Comparison of ENCODE assay signal across 17 mouse cellular contexts in the genomic region with DNA sequence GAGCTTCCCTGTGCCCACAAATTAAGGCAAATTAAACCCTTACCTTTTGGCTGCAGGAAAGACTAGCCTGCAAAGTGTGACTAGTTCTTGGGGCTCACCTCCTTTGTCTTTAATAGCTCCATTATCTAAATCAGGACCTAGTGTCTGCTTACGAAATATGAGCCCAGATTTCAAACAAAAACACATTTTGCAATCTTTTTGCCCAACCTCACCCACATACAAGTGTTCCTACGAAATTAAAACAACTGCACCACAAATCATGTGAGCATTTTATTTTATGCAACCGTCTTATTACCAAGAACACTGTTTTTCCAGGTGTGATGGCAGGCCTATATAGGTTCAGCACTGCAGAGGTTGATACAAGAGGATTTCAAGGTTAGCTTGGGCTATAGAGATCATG. TPM values are rescaled to one million over a fixed set of nuclear protein-coding genes. Genes with fewer than 3 reads are reported as not detected.
A peak's percentile ranks its signal among the peaks of the same experiment; 100 is the strongest.
DNase-seq lines count a peak whose midpoint lies in the region; ATAC-seq and TF ChIP-seq lines count a peak whose summit lies in the region.
"Had no signal": no experiment of that assay in that cellular context is flagged by ENCODE, and none has a peak within 500 bp of the region (broad histone marks: within the 10 kb centered on the region; RNA-seq: fewer than 3 reads in every experiment).

No protein-coding gene starts in this region.

- no peak for TF ChIP-seq POLR2A in heart, adult 2 months (IDR thresholded peaks at IDR 0.05; ENCODE audit: insufficient read depth, low read depth, low read length)

- H3K36me3 ChIP-seq in heart, embryonic 13.5 days = no peaks in the 10 kb centered on the region
- H3K36me3 ChIP-seq in heart, adult 2 months (ENCODE audit: control insufficient read depth, insufficient read depth, low read length) = no peaks in the 10 kb centered on the region
- no peaks in the 10 kb centered on the region for H3K36me3 ChIP-seq in midbrain, embryonic 10.5 days
- H3K36me3 ChIP-seq in midbrain, postnatal 0 days (ENCODE audit: insufficient read depth, low read length) = no peaks in the 10 kb centered on the region
- no peaks in the 10 kb centered on the region for H3K36me3 ChIP-seq in liver, postnatal 0 days (replicated peaks; ENCODE audit: insufficient read depth, low read length)
- H3K36me3 ChIP-seq: intestine, embryonic 15.5 days; limb, embryonic 15.5 days had no signal

- no peaks in the 10 kb centered on the region for H3K9me3 ChIP-seq in heart, embryonic 13.5 days
- no peaks in the 10 kb centered on the region for H3K9me3 ChIP-seq in midbrain, embryonic 10.5 days (replicated peaks)
- H3K9me3 ChIP-seq in midbrain, postnatal 0 days (ENCODE audit: low read length) = no peaks in the 10 kb centered on the region
- no peaks in the 10 kb centered on the region for H3K9me3 ChIP-seq in liver, postnatal 0 days (ENCODE audit: low read length)
- H3K9me3 ChIP-seq: intestine, embryonic 15.5 days; limb, embryonic 15.5 days had no signal

- ATAC-seq in heart, embryonic 13.5 days (ENCODE audit: extremely low read depth, insufficient number of reproducible peaks, low FRiP score, low TSS enrichment) = no peak
- ATAC-seq in midbrain, postnatal 0 days (ENCODE audit: low FRiP score) = no peak
- ATAC-seq in granulocyte monocyte progenitor cell, adult 5-6 weeks (replicated peaks; ENCODE audit: poor library complexity, severe bottlenecking) = peak; percentile 6
- ATAC-seq in liver, postnatal 0 days = no peak
- ATAC-seq: activated CD4-positive, CD25-positive, alpha-beta regulatory T cell, adult 4 months; intestine, embryonic 15.5 days had no signal

- DNase-seq in heart, adult 2 months = no peak
- no peak for DNase-seq in midbrain, embryonic 10.5 days (ENCODE audit: low spot score)
- no peak for DNase-seq in midbrain, postnatal 0 days (ENCODE audit: low spot score)
- no peak for DNase-seq in liver, postnatal 0 days
- no peak for DNase-seq in T-cell, adult 2 months (ENCODE audit: low spot score)
- no peak for DNase-seq in kidney, adult 18-20 months
- DNase-seq: heart, adult 11 months; heart, postnatal 14 days; layer of hippocampus, postnatal 36 days; right cerebral cortex, postnatal 25 days; thymus, adult 18-20 months had no signal

- peaks cover 43% of the 10 kb centered on the region for H3K4me1 ChIP-seq in heart, embryonic 13.5 days
- peaks cover 3% of the 10 kb centered on the region for H3K4me1 ChIP-seq in heart, adult 2 months (ENCODE audit: control insufficient read depth, insufficient read depth, low read length)
- H3K4me1 ChIP-seq in midbrain, embryonic 10.5 days = peaks cover 40% of the 10 kb centered on the region
- peaks cover 9% of the 10 kb centered on the region for H3K4me1 ChIP-seq in midbrain, postnatal 0 days (ENCODE audit: insufficient read depth, low read length)
- H3K4me1 ChIP-seq in liver, postnatal 0 days (ENCODE audit: insufficient read depth) = peaks cover 32% of the 10 kb centered on the region

- no peak for TF ChIP-seq CTCF in heart, adult 2 months (IDR thresholded peaks at IDR 0.05)
- TF ChIP-seq CTCF in midbrain, postnatal 0 days (IDR thresholded peaks at IDR 0.05) = no peak
- no peak for TF ChIP-seq CTCF in liver, postnatal 0 days (IDR thresholded peaks at IDR 0.05; ENCODE audit: low read depth)

- H3K4me3 ChIP-seq in heart, embryonic 13.5 days = no peak overlapping the region
- H3K4me3 ChIP-seq in heart, adult 2 months = no peak overlapping the region
- peak overlapping the region; percentile 81 for H3K4me3 ChIP-seq in midbrain, embryonic 10.5 days
- no peak overlapping the region for H3K4me3 ChIP-seq in midbrain, postnatal 0 days (ENCODE audit: low read depth, low read length)
- peak overlapping the region; percentile 93 for H3K4me3 ChIP-seq in liver, postnatal 0 days (ENCODE audit: low read depth, low read length)

- H3K79me2 ChIP-seq in heart, adult 2 months (replicated peaks; ENCODE audit: control insufficient read depth, insufficient read depth, low read length) = 0 out of 2 replicates have a peak, but pooled peaks cover 1% of the 10 kb centered on the region

- H3K27me3 ChIP-seq in heart, embryonic 13.5 days (replicated peaks) = no peaks in the 10 kb centered on the region
- H3K27me3 ChIP-seq in heart, adult 2 months (ENCODE audit: control insufficient read depth, insufficient read depth, low read length) = no peaks in the 10 kb centered on the region
- no peaks in the 10 kb centered on the region for H3K27me3 ChIP-seq in midbrain, embryonic 10.5 days (ENCODE audit: low read depth, poor library complexity, severe bottlenecking)
- H3K27me3 ChIP-seq in midbrain, postnatal 0 days (ENCODE audit: insufficient read depth, low read length) = no peaks in the 10 kb centered on the region
- no peaks in the 10 kb centered on the region for H3K27me3 ChIP-seq in liver, postnatal 0 days (ENCODE audit: insufficient read depth, low read length)
- H3K27me3 ChIP-seq: intestine, embryonic 15.5 days; limb, embryonic 15.5 days had no signal

- H3K4me2 ChIP-seq in heart, embryonic 13.5 days = peak overlapping the region; percentile 88; the same call in 1 of the 2 replicates
- H3K4me2 ChIP-seq in midbrain, postnatal 0 days (ENCODE audit: low read depth, low read length, poor library complexity, severe bottlenecking) = no peak overlapping the region
- peak overlapping the region; percentile 92 for H3K4me2 ChIP-seq in liver, postnatal 0 days (ENCODE audit: low read depth, low read length)

- intact Hi-C loops in heart, adult 2 months (cut with DNase I) = no loop called here

- H3K27ac ChIP-seq in heart, embryonic 13.5 days (replicated peaks) = no peak overlapping the region
- H3K27ac ChIP-seq in heart, adult 2 months = no peak overlapping the region
- no peak overlapping the region for H3K27ac ChIP-seq in midbrain, embryonic 10.5 days (replicated peaks)
- no peak overlapping the region for H3K27ac ChIP-seq in midbrain, postnatal 0 days (ENCODE audit: low read depth, low read length)
- peak overlapping the region; percentile 97 for H3K27ac ChIP-seq in liver, postnatal 0 days (ENCODE audit: low read depth)
- H3K27ac ChIP-seq: intestine, embryonic 15.5 days; limb, embryonic 15.5 days; macrophage had no signal

- 86% methylated on average over 3 of the region's 3 CpGs for WGBS in heart, embryonic 13.5 days
- 87% methylated on average over 3 of the region's 3 CpGs for WGBS in heart, adult 2 months
- WGBS in midbrain, embryonic 10.5 days = 89% methylated on average over 3 of the region's 3 CpGs
- 94% methylated on average over 3 of the region's 3 CpGs for WGBS in midbrain, postnatal 0 days
- 50% methylated on average over 3 of the region's 3 CpGs for WGBS in liver, postnatal 0 days (ENCODE audit: insufficient replicate concordance)

- no peak for TF ChIP-seq EP300 in heart, adult 2 months (IDR thresholded peaks at IDR 0.05; ENCODE audit: insufficient read depth, low read depth, low read length)
- TF ChIP-seq EP300 in liver, postnatal 0 days (IDR thresholded peaks at IDR 0.05; ENCODE audit: low read depth) = 0 out of 2 replicates have a peak, but pooled peaks have one; percentile 56

- peak overlapping the region; percentile 84 for H3K9ac ChIP-seq in heart, embryonic 13.5 days
- H3K9ac ChIP-seq in heart, adult 2 months (ENCODE audit: low read depth, low read length) = no peak overlapping the region
- no peak overlapping the region for H3K9ac ChIP-seq in midbrain, postnatal 0 days (replicated peaks; ENCODE audit: low read length, poor library complexity, severe bottlenecking)
- H3K9ac ChIP-seq in liver, postnatal 0 days (replicated peaks) = peak overlapping the region; percentile 98; the same call in 1 of the 2 replicates

RNA-seq across cellular contexts. Expression of gene Cisd1, which starts 1.6 kb away (rescaled TPM):
- 162 and 186 TPM in 2 replicates for polyA plus RNA-seq in heart, embryonic 13.5 days (2015; fragmentation: Nextera tagmentation; extraction: Ambion mirVana)
- 100 to 1,000 TPM; 295 to 338 TPM for total RNA-seq in heart, adult 2 months (2021)
- polyA plus RNA-seq in heart, adult 2 months (2012; rRNA removed) = 203 and 212 TPM in 2 replicates
- polyA plus RNA-seq in midbrain, embryonic 10.5 days (2016; fragmentation: Nextera tagmentation; extraction: Ambion mirVana) = 153 and 154 TPM in 2 replicates
- 92.1 and 121 TPM in 2 replicates for total RNA-seq in midbrain, postnatal 0 days (2014; rRNA removed)
- 378 and 395 TPM in 2 replicates for polyA plus RNA-seq in midbrain, postnatal 0 days (2015; fragmentation: Nextera tagmentation; extraction: Ambion mirVana)
- 33.2 and 35.9 TPM in 2 replicates for total RNA-seq in granulocyte monocyte progenitor cell, adult 5-6 weeks (2014; fragmentation: Nextera tagmentation)
- 12.7 and 13.5 TPM in 2 replicates for total RNA-seq in granulocyte monocyte progenitor cell, adult 5-6 weeks (2017)
- polyA plus RNA-seq in liver, postnatal 0 days (2015; fragmentation: Nextera tagmentation; extraction: Ambion mirVana) = 261 and 297 TPM in 2 replicates

RNA-seq across cellular contexts. Expression of gene Ipmk, which starts 4.4 kb away (rescaled TPM):
- polyA plus RNA-seq in heart, embryonic 13.5 days (2015; fragmentation: Nextera tagmentation; extraction: Ambion mirVana) = 5.6 and 6.2 TPM in 2 replicates
- 10 to 100 TPM; 12.6 to 17.9 TPM for total RNA-seq in heart, adult 2 months (2021)
- polyA plus RNA-seq in heart, adult 2 months (2012; rRNA removed) = 5.0 and 8.5 TPM in 2 replicates
- 19.1 and 20.2 TPM in 2 replicates for polyA plus RNA-seq in midbrain, embryonic 10.5 days (2016; fragmentation: Nextera tagmentation; extraction: Ambion mirVana)
- total RNA-seq in midbrain, postnatal 0 days (2014; rRNA removed) = 21.7 and 28.0 TPM in 2 replicates
- 12.8 and 14.6 TPM in 2 replicates for polyA plus RNA-seq in midbrain, postnatal 0 days (2015; fragmentation: Nextera tagmentation; extraction: Ambion mirVana)
- 20.5 and 25.2 TPM in 2 replicates for total RNA-seq in granulocyte monocyte progenitor cell, adult 5-6 weeks (2014; fragmentation: Nextera tagmentation)
- total RNA-seq in granulocyte monocyte progenitor cell, adult 5-6 weeks (2017) = 24.4 and 28.6 TPM in 2 replicates
- 9.4 and 10.9 TPM in 2 replicates for polyA plus RNA-seq in liver, postnatal 0 days (2015; fragmentation: Nextera tagmentation; extraction: Ambion mirVana)

RNA-seq across cellular contexts. Expression of gene Ube2d1, which starts 58.1 kb away (rescaled TPM):
- 54.0 and 56.2 TPM in 2 replicates for polyA plus RNA-seq in heart, embryonic 13.5 days (2015; fragmentation: Nextera tagmentation; extraction: Ambion mirVana)
- total RNA-seq in heart, adult 2 months (2021) = 10 to 100 TPM; 40.5 to 46.8 TPM
- 48.7 and 76.4 TPM in 2 replicates for polyA plus RNA-seq in heart, adult 2 months (2012; rRNA removed)
- polyA plus RNA-seq in midbrain, embryonic 10.5 days (2016; fragmentation: Nextera tagmentation; extraction: Ambion mirVana) = 100 and 117 TPM in 2 replicates
- 91.4 and 100 TPM in 2 replicates for total RNA-seq in midbrain, postnatal 0 days (2014; rRNA removed)
- polyA plus RNA-seq in midbrain, postnatal 0 days (2015; fragmentation: Nextera tagmentation; extraction: Ambion mirVana) = 175 and 179 TPM in 2 replicates
- total RNA-seq in granulocyte monocyte progenitor cell, adult 5-6 weeks (2014; fragmentation: Nextera tagmentation) = 40.5 and 61.7 TPM in 2 replicates
- total RNA-seq in granulocyte monocyte progenitor cell, adult 5-6 weeks (2017) = 11.2 and 15.2 TPM in 2 replicates
- 6.9 and 8.8 TPM in 2 replicates for polyA plus RNA-seq in liver, postnatal 0 days (2015; fragmentation: Nextera tagmentation; extraction: Ambion mirVana)

Comparison
In these comparisons a context has a peak if more than half of its experiments do, and no peak if none do; other contexts are left out.
1. H3K4me3 ChIP-seq: peak in midbrain, embryonic 10.5 days (single experiment) and liver, postnatal 0 days (single experiment); none in heart, embryonic 13.5 days (single experiment), heart, adult 2 months (single experiment) and midbrain, postnatal 0 days (single experiment).
2. H3K9ac ChIP-seq: peak in heart, embryonic 13.5 days (single experiment) and liver, postnatal 0 days (single experiment); none in heart, adult 2 months (single experiment) and midbrain, postnatal 0 days (single experiment).